Mouse (Mus musculus): ENCODE measurements around the gene Olfr784.
"Not testable (repeated sequence)": the region's sequence is repeated elsewhere in the genome, so short reads cannot be mapped to it uniquely, and the experiment has no call there.

Gene Olfr784

GRCm38 (mm10) chr10:129383783-129384182 lies at the start of gene Olfr784:
TSS of gene Olfr784 (plus strand) at chr10:129384083.
- DNase-seq = no peak

- DNase-seq = no peak
Observed at GRCm38 (mm10) chr10:129348550-129348949, 35.3 kb upstream of the Olfr784 start, which contains the start of gene Olfr782. TSS of gene Olfr782 (plus strand) at chr10:129348850.

- DNase-seq = not testable (repeated sequence)
Observed at GRCm38 (mm10) chr10:129352475-129352874, 31.4 kb upstream of the Olfr784 start.

- DNase-seq = not testable (repeated sequence)
Observed at GRCm38 (mm10) chr10:129356496-129356895, 27.4 kb upstream of the Olfr784 start.

- DNase-seq = no peak
Observed at GRCm38 (mm10) chr10:129357307-129357706, 26.6 kb upstream of the Olfr784 start.

GRCm38 (mm10) chr10:129374051-129374450 lies 9.8 kb upstream of the Olfr784 start:
- not testable (repeated sequence) for DNase-seq

GRCm38 (mm10) chr10:129400892-129401291 lies 17.0 kb downstream of the Olfr784 start:
- DNase-seq = no peak

- DNase-seq = no peak
Observed at GRCm38 (mm10) chr10:129405126-129405525, 21.2 kb downstream of the Olfr784 start, which contains the start of gene Olfr785. TSS of gene Olfr785 (plus strand) at chr10:129405426.

GRCm38 (mm10) chr10:129427006-129427405 lies 43.1 kb downstream of the Olfr784 start, which contains the start of gene Olfr786:
TSS of gene Olfr786 (plus strand) at chr10:129427306.
- no peak for DNase-seq
